Mouse (Mus musculus) spleen, embryonic (tissue): ENCODE data around the gene Zfp775.

Experiments used
- CTCF ChIA-PET: fragments of 350-600 bp; sonication (Branson Sonifier 250); formaldehyde crosslinking; loops from one replicate; lab custom pipeline; 2022; lab: Charles Lee

Zfp775 gene

DNA sequence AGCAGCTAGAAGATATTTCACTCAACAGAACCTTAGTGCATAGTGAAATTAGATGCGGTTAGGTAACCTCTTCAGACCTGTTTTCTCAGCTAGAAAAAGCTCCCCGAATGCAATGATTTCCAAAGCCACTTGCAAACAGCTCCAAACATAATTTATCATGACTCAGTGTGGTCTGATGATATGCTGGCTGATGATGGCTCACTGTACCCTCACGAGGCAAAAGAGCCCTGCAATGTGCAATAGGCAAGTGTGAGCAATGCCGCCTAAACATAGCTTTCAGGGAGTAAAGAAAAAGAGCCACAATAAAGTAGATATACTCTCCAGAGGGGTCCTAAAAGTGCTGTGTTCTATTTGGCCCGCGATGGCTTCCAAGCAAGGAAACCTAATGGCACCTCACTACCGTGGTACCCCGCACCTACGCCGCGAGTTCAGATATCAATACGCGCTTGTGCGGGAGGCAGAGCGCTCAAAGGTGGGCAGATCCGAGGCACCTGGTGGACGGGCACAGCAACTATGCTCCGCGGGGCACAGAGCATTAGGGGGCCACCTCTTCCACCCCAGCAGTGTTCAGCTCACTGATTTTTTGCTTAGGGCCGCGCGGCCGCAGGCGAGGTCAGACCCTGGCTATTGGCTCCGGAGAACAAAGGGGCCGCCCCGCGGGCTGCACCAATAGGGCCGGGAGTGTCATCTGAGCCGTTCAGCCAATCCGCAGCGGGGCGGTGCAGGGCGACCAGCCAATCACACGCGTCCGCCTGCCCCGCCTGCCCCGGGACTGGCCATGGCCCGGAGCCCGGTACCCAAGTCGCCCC, at the start of gene Zfp775:
Gene Zfp775 (plus strand): TSS at position 793 of the 809 bp plus-strand sequence.
- CTCF ChIA-PET = interaction anchor here (0.5 kb wide), 1 partner anchor 621 kb away, joined by 3 read pairs; no protein-coding TSS in a partner anchor

DNA sequence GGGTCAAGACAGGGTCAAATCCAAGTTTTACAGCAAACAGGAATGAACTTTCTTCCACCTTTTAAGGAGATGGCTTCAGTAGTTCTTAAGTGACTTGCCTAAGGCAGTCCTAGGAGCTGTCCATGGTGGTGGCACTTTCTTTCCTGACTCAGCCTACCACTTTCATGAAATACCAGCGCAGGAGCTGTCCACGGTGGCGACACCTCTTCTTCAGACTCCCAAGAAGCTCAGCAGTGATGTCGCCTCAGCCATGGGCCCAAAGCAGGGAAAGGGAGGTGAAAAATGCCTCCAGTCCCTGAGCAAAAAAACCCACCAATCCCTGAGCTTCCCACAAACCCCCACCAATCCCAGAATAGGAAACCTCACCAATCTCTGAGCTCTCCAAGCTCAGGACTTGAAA, 48.9 kb upstream of the Zfp775 start:
- CTCF ChIA-PET = no interaction called here

DNA sequence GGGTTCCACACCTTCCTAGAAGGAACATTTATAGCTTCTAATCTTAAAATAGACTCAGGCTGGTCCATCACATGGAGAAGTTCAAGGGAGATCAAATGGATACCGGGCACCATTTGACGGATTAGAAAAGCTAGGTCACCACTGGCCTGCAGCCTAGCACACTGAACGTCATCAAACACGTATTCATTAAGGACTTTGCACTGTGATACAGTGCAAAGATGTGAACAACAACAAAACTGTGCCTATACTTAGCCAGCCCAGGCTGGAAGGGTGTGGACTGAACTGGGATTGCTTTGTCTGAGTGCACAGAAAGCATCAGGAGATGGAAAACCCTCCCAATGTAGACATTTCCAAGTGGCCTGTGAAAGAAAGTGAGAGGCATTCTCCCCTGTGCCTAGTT, 48.0 kb upstream of the Zfp775 start:
- CTCF ChIA-PET = no interaction called here

GRCm38 (mm10) chr6:48554280-48555103, 47.4 kb upstream of the Zfp775 start, which contains the start of gene Lrrc61:
Lrrc61 (plus strand) TSS chr6:48554796.
- CTCF ChIA-PET = interaction anchor here (0.9 kb wide), 1 partner anchor 27 kb away, joined by 5 read pairs; no protein-coding TSS in a partner anchor

DNA sequence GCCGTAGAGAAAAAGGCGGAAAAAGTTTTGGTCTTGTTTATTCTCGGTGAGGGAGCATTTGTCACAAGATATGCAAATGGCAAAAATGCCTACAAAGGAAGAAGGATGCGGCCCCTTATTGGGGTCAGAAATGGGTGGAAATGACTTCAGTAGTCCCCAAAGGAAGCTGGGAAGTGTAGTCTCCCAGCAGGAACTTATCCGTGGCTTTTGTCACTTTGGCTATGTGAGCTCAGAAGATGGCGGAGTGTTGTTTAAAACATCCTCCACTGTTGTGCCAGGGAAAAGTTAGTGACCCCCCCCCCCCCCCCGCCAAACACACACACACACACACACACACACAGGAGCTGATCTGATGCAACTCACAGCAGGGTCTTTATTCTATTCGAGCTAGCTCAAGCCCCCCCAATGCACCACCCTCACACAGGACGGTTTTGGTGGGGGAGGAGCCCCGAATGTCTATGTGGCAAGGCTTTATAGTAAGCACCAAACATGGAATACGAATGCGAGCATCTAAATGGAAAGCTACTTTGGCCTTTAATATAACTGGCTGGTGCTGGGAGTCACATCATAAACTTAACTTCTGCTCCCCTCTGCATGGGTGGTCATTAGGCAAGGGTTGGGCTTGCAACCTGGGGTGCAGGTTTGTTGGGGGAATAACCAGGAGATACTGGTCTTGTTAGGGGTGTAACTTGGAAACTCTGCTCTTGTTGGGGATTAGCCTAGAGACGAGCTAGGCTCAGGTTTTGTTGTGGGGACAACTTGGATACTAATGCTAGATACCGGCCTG, 46.6 kb upstream of the Zfp775 start:
- CTCF ChIA-PET = interaction anchor here (0.9 kb wide), 1 partner anchor 27 kb away, joined by 5 read pairs; no protein-coding TSS in a partner anchor

DNA sequence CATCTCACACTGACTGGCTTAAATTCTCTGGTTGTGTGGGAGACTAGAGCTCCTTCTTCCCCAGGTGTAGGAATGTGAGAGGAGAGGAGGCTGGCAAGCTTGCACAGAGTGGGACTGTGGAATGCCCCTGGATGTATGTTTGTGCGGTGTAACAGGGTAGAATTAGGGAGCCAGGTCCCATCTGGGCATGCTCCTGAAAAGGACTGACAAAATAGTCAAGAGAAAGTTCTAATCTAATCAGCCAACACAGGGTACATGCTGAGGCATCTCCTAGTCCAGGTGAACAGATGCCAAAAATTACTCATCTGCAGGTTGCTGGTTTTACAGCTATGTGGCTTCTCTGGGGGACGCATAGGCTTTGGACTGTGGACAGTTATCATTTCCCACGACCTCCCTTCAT, 45.9 kb upstream of the Zfp775 start:
- CTCF ChIA-PET = no interaction called here

- CTCF ChIA-PET = interaction anchor here (0.5 to 0.6 kb wide), 2 partner anchors 79 to 274 kb away, joined by 3 to 12 read pairs; no protein-coding TSS in a partner anchor
These were observed 36.1 kb upstream of the Zfp775 start for GRCm38 (mm10) chr6:48565693-48566310.

GRCm38 (mm10) chr6:48566312-48566711, 35.6 kb upstream of the Zfp775 start:
- CTCF ChIA-PET = no interaction called here

DNA sequence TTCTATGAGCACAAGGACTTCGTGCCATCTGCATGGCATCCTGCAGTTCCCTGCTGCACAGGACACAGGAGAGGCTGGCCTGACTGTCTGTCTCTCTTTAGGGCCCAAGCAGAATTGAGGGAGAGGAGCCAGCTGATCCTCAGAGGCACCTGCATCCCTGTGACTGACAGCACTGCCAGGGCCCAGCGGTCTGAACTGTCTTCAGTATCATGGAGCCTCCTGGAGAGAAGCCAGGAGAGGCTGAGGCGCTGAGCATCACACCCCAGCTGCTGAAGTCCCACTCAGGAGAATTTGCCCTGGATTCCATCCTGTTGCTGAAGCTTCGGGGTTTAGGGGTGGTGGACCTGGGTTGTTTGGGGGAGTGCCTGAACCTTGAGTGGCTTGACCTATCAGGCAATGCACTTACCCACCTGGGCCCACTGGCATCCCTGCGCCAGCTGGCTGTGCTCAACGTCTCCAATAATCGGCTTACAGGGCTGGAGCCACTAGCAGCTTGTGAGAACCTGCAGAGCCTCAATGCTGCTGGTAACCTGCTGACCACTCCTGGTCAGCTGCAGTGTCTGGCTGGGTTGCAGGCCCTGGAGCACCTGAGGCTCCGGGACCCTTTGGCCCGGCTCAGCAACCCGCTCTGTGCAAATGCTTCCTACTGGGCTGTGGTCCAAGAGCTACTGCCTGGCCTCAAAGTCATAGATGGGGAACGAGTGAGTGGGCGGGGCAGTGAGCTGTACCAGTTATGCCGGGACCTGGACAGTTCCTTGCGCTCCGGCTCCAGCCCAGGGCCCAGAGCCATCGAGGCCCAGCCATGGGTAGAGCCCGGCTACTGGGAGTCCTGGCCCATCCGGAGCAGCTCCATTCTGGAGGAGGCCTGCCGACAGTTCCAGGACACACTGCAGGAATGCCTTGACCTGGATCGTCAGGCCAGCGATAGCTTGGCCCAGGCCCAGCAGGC, 33.6 kb upstream of the Zfp775 start:
- CTCF ChIA-PET = no interaction called here

GRCm38 (mm10) chr6:48569065-48569807, 32.6 kb upstream of the Zfp775 start:
- CTCF ChIA-PET = interaction anchor here (0.7 kb wide), 2 partner anchors 347 to 448 kb away, joined by 4 to 6 read pairs; no protein-coding TSS in a partner anchor

GRCm38 (mm10) chr6:48572014-48572413, 29.8 kb upstream of the Zfp775 start:
- CTCF ChIA-PET = no interaction called here

DNA sequence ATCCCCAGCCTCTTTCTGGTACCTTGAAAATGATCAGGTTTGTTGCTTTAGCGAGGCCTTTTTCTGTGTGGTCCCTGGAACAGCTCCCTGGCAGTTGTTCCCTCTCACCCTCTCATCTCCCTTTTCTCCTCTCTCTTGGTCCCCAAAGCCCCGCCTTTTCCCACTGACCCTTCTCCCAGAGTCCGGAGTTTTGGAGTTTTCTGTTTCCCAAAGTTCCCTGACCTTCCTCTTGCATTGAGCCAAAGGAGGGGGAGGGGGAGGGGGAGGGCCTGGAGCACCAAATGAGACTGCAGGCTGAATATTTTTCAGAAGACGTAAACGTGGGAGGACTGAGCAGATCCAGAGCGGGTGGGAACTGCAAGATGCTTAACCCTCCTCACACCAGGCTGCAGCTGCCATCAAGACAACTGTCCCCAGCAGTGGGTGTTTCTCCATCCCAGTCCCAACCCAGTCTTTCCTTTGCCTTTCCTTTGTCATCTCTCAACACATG, 29.2 kb upstream of the Zfp775 start, which contains the start of gene Rarres2:
Gene Rarres2 (minus strand): TSS at position 218 of the 490 bp plus-strand sequence.
- CTCF ChIA-PET = no interaction called here

GRCm38 (mm10) chr6:48573280-48573679, 28.6 kb upstream of the Zfp775 start:
- CTCF ChIA-PET = no interaction called here

DNA sequence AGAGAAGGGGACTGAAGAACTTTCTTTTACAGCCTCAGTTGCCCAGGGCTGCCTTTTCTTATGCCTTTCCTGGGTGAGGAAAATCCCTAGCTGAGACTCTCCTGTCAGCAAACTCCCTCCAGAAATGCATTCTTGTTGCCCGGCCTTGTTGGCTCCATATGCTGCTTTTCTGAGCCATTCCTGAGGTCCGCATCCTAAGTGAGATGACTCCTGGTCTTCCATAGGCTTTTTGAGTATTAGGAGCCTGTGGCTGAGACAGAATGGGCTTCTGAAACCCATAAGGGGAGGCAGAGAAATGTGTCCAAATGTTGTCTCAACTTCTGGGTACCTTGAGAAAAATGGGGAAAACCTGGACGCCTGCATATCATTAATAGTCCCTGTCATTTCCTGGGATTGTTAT, 27.9 kb upstream of the Zfp775 start:
- CTCF ChIA-PET = no interaction called here

DNA sequence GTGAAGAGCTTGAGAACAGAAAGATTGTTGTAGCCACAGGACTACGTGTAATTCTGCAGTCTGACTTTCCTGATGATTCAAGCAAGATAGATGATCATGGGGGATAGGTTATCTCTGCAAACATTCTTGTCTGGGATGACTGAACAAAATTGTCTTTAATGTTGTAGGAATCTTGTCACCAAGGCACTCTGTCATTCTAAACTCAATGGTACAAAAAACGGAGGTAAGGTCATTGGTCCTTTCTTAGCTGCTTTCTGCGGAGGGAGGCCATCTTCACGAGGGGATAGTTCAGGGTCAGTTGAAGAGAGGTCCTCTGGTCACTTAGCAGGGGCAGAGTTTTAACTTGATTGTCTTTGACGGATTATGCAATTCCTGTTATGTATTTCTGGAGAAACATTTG, 23.1 kb upstream of the Zfp775 start:
- CTCF ChIA-PET = no interaction called here

DNA sequence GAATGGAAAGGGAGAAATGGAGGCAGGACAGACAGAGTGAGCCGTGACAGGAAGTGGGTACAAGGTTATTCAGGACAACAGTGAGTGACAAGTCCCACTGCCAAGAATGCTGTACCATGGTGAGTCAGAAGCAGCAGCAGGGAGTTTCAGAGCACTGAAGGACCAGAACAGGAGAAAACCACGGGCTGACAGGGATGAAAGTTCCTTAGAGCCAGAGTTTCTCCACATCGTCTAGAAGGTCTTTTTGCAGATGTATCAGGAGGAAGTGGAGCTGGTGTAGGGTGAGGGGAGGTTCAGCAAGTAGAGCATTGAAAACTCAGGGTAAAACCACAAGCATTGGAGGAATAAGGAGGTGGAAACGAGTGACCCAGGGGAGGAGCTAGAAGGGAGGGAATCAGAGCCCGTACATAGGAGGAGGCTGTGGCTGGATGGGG, 22.6 kb upstream of the Zfp775 start:
- CTCF ChIA-PET = no interaction called here

GRCm38 (mm10) chr6:48581257-48581656, 20.6 kb upstream of the Zfp775 start:
- CTCF ChIA-PET = interaction anchor here (0.7 kb wide), 1 partner anchor 34 kb away, joined by 3 read pairs; no protein-coding TSS in a partner anchor

DNA sequence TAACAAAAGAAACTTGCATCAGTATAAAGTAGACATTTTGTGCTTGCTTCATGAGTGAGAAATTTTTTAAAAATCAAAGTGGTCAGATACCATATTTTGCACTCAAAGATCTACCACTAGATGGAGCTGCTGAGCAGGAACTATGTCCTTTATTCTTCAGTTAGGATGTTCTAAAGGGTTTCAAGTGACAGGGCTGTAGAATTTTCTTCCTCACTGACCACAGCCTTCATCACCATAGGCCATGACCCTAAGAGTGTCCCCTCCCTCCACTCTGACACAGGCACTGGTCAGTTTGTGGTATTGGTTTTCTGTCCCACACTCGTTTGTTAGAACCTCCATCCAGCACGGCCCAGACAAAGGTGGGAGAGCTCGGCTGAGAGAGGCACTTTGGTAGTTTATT, 19.8 kb upstream of the Zfp775 start:
- CTCF ChIA-PET = interaction anchor here (0.6 to 0.9 kb wide), 3 partner anchors 27 to 57 kb away, joined by 3 to 5 read pairs (median 3); partner anchors contain the start of gene Lrrc61
